Comparison of ENCODE assay signal across 8 mouse cellular contexts in genomic region chr12:8922369-8923124, GRCm38 (mm10). TPM values are rescaled to one million over a fixed set of nuclear protein-coding genes. Genes with fewer than 3 reads are reported as not detected.
DNase-seq lines count a peak whose midpoint lies in the region; ATAC-seq and TF ChIP-seq lines count a peak whose summit lies in the region.

No protein-coding gene starts in this region.

- peaks cover 33% of the 10 kb centered on the region for H3K4me1 ChIP-seq in heart, postnatal 0 days (ENCODE audit: control insufficient read depth, insufficient read depth)
- H3K4me1 ChIP-seq in hindbrain, embryonic 12.5 days = peaks cover 20% of the 10 kb centered on the region
- peaks cover 16% of the 10 kb centered on the region for H3K4me1 ChIP-seq in liver, postnatal 0 days (ENCODE audit: insufficient read depth)

- H3K27ac ChIP-seq in heart, postnatal 0 days (ENCODE audit: low read depth) = peak overlapping the region; percentile 99
- H3K27ac ChIP-seq in hindbrain, embryonic 12.5 days = peak overlapping the region; percentile 96
- H3K27ac ChIP-seq in liver, postnatal 0 days (ENCODE audit: low read depth) = peak overlapping the region; percentile 100

- peak overlapping the region; percentile 91 for H3K9ac ChIP-seq in heart, postnatal 0 days (replicated peaks; ENCODE audit: low read depth, low read length)
- H3K9ac ChIP-seq in hindbrain, embryonic 12.5 days = peak overlapping the region; percentile 79
- H3K9ac ChIP-seq in liver, postnatal 0 days (replicated peaks) = peak overlapping the region; percentile 95

- no peak for TF ChIP-seq EP300 in heart, postnatal 0 days (IDR thresholded peaks at IDR 0.05; ENCODE audit: low read depth)
- no peak for TF ChIP-seq EP300 in liver, postnatal 0 days (IDR thresholded peaks at IDR 0.05; ENCODE audit: low read depth)

- no peak for ATAC-seq in heart, postnatal 0 days (ENCODE audit: insufficient read depth, low read depth)
- ATAC-seq in hindbrain, embryonic 12.5 days (ENCODE audit: low FRiP score) = no peak
- ATAC-seq in liver, postnatal 0 days = no peak
- no peak for ATAC-seq in cerebellum, adult (ENCODE audit: insufficient number of reproducible peaks, low FRiP score, low TSS enrichment)

- DNase-seq in heart, postnatal 0 days (ENCODE audit: low spot score) = peak; percentile 27
- DNase-seq in heart, postnatal 4 days = no peak
- DNase-seq in T-cell, adult 2 months (ENCODE audit: low spot score) = peak; percentile 4
- DNase-seq in liver, postnatal 0 days = no peak
- no peak for DNase-seq in c-Kit-positive CD71-positive TER-119-positive erythroid progenitor cells, embryonic 14.5 days (ENCODE audit: low spot score)
- DNase-seq in kidney, postnatal 10 days = no peak

- under 1% methylated on average over 30 of the region's 30 CpGs for WGBS in heart, postnatal 0 days
- WGBS in hindbrain, embryonic 12.5 days = 5% methylated on average over 30 of the region's 30 CpGs
- WGBS in liver, postnatal 0 days (ENCODE audit: insufficient replicate concordance) = 1% methylated on average over 30 of the region's 30 CpGs

- H3K4me2 ChIP-seq in heart, postnatal 0 days (ENCODE audit: low read depth, low read length) = peak overlapping the region; percentile 87
- H3K4me2 ChIP-seq in hindbrain, embryonic 12.5 days (replicated peaks) = peak overlapping the region; percentile 79
- peak overlapping the region; percentile 77 for H3K4me2 ChIP-seq in liver, postnatal 0 days (ENCODE audit: low read depth, low read length)

- peaks cover 7% of the 10 kb centered on the region; the same call in 1 of the 2 replicates for H3K36me3 ChIP-seq in heart, postnatal 0 days (replicated peaks; ENCODE audit: control insufficient read depth, insufficient read depth, low read length)
- H3K36me3 ChIP-seq in hindbrain, embryonic 12.5 days = peaks cover 4% of the 10 kb centered on the region; the same call in 1 of the 2 replicates
- H3K36me3 ChIP-seq in liver, postnatal 0 days (replicated peaks; ENCODE audit: insufficient read depth, low read length) = peaks cover 7% of the 10 kb centered on the region

- no peak for TF ChIP-seq CTCF in heart, postnatal 0 days (IDR thresholded peaks at IDR 0.05; ENCODE audit: low read depth)
- no peak for TF ChIP-seq CTCF in liver, postnatal 0 days (IDR thresholded peaks at IDR 0.05; ENCODE audit: low read depth)

- H3K27me3 ChIP-seq in heart, postnatal 0 days (ENCODE audit: control insufficient read depth, insufficient read depth, low read length) = no peaks in the 10 kb centered on the region
- no peaks in the 10 kb centered on the region for H3K27me3 ChIP-seq in hindbrain, embryonic 12.5 days
- no peaks in the 10 kb centered on the region for H3K27me3 ChIP-seq in liver, postnatal 0 days (ENCODE audit: insufficient read depth, low read length)

- peak overlapping the region; percentile 95 for H3K4me3 ChIP-seq in heart, postnatal 0 days (ENCODE audit: low read depth, low read length)
- peak overlapping the region; percentile 72 for H3K4me3 ChIP-seq in hindbrain, embryonic 12.5 days
- peak overlapping the region; percentile 94 for H3K4me3 ChIP-seq in liver, postnatal 0 days (ENCODE audit: low read depth, low read length)

- H3K9me3 ChIP-seq in heart, postnatal 0 days (replicated peaks; ENCODE audit: control insufficient read depth, low read length) = no peaks in the 10 kb centered on the region
- no peaks in the 10 kb centered on the region for H3K9me3 ChIP-seq in hindbrain, embryonic 12.5 days (replicated peaks)
- H3K9me3 ChIP-seq in liver, postnatal 0 days (ENCODE audit: low read length) = no peaks in the 10 kb centered on the region

RNA-seq across cellular contexts. Expression of gene Laptm4a, which starts 1.1 kb away (rescaled TPM):
- 365 and 397 TPM in 2 replicates for total RNA-seq in heart, postnatal 0 days (2014; rRNA removed; ENCODE audit: low replicate concordance)
- 356 and 358 TPM in 2 replicates for polyA plus RNA-seq in heart, postnatal 0 days (2015; fragmentation: Nextera tagmentation; extraction: Ambion mirVana)
- total RNA-seq in heart, postnatal 4 days (2021) = 100 to 1,000 TPM; 358 to 362 TPM
- polyA plus RNA-seq in hindbrain, embryonic 12.5 days (2016; fragmentation: Nextera tagmentation; extraction: Ambion mirVana) = 222 and 249 TPM in 2 replicates
- 125 and 128 TPM in 2 replicates for polyA plus RNA-seq in liver, postnatal 0 days (2015; fragmentation: Nextera tagmentation; extraction: Ambion mirVana)

RNA-seq across cellular contexts. Expression of gene Matn3, which starts 25.2 kb away (rescaled TPM):
- 0.12 TPM in 1 of 2 replicates, not detected in the other for total RNA-seq in heart, postnatal 0 days (2014; rRNA removed; ENCODE audit: low replicate concordance)
- polyA plus RNA-seq in heart, postnatal 0 days (2015; fragmentation: Nextera tagmentation; extraction: Ambion mirVana) = 0.05 and 0.07 TPM in 2 replicates
- total RNA-seq in heart, postnatal 4 days (2021) = under 1 TPM in 1 of 2 experiments, not detected in 1; 0.09 TPM
- 1.6 and 5.9 TPM in 2 replicates for polyA plus RNA-seq in hindbrain, embryonic 12.5 days (2016; fragmentation: Nextera tagmentation; extraction: Ambion mirVana)
- not detected in 2 replicates for polyA plus RNA-seq in liver, postnatal 0 days (2015; fragmentation: Nextera tagmentation; extraction: Ambion mirVana)

RNA-seq across cellular contexts. Expression of gene Wdr35, which starts 51.1 kb away (rescaled TPM):
- total RNA-seq in heart, postnatal 0 days (2014; rRNA removed; ENCODE audit: low replicate concordance) = 5.5 and 11.1 TPM in 2 replicates
- 6.3 and 7.9 TPM in 2 replicates for polyA plus RNA-seq in heart, postnatal 0 days (2015; fragmentation: Nextera tagmentation; extraction: Ambion mirVana)
- total RNA-seq in heart, postnatal 4 days (2021) = 10 to 100 TPM; 14.9 to 16.7 TPM
- 26.1 and 26.4 TPM in 2 replicates for polyA plus RNA-seq in hindbrain, embryonic 12.5 days (2016; fragmentation: Nextera tagmentation; extraction: Ambion mirVana)
- polyA plus RNA-seq in liver, postnatal 0 days (2015; fragmentation: Nextera tagmentation; extraction: Ambion mirVana) = 1.1 and 1.4 TPM in 2 replicates

Comparison
In these comparisons a context has a peak if more than half of its experiments do, and no peak if none do; other contexts are left out.
1. DNase-seq: peak in heart, postnatal 0 days (single experiment) and T-cell, adult 2 months (single experiment); none in heart, postnatal 4 days (single experiment), liver, postnatal 0 days (single experiment), c-Kit-positive CD71-positive TER-119-positive erythroid progenitor cells, embryonic 14.5 days (single experiment) and kidney, postnatal 10 days (single experiment).
2. Peak in every context shown above with its lines, with median percentiles within 50 percentile points of each other: H3K27ac ChIP-seq, H3K4me2 ChIP-seq, H3K4me3 ChIP-seq and H3K9ac ChIP-seq.